ENCODE assay signal across 8 mouse cellular contexts in genomic region chr5:21326494-21326893, GRCm38 (mm10). TPM values are rescaled to one million over a fixed set of nuclear protein-coding genes. Genes with fewer than 3 reads are reported as not detected.
DNase-seq lines count a peak whose midpoint lies in the region; ATAC-seq and TF ChIP-seq lines count a peak whose summit lies in the region.

No protein-coding gene starts in this region.

- no peak overlapping the region for H3K4me3 ChIP-seq in hindbrain, embryonic 10.5 days
- H3K4me3 ChIP-seq in hindbrain, embryonic 16.5 days (ENCODE audit: low read length) = no peak overlapping the region
- no peak overlapping the region for H3K4me3 ChIP-seq in forebrain, embryonic 14.5 days (ENCODE audit: low read depth, low read length)
- H3K4me3 ChIP-seq in midbrain, embryonic 14.5 days (replicated peaks; ENCODE audit: low read depth, low read length) = no peak overlapping the region
- no peak overlapping the region for H3K4me3 ChIP-seq in thymus, adult 2 months (ENCODE audit: control insufficient read depth, insufficient read depth, low read length)

- H3K9ac ChIP-seq in hindbrain, embryonic 16.5 days (ENCODE audit: low read depth, low read length) = no peak overlapping the region
- no peak overlapping the region for H3K9ac ChIP-seq in forebrain, embryonic 14.5 days (ENCODE audit: low read length)
- no peak overlapping the region for H3K9ac ChIP-seq in midbrain, embryonic 14.5 days (replicated peaks; ENCODE audit: low read length)

- no peak for TF ChIP-seq POLR2A in thymus, adult 2 months (IDR thresholded peaks at IDR 0.05; ENCODE audit: control insufficient read depth, extremely low read depth, insufficient read depth, low read length, poor library complexity)

- peak; percentile 68 for DNase-seq in hindbrain, embryonic 10.5 days (ENCODE audit: low spot score)
- peak; percentile 81 for DNase-seq in CD4-positive helper T cell, adult 2 months (ENCODE audit: low read depth, low spot score)
- peak; percentile 47 for DNase-seq in adipocyte (ENCODE audit: low spot score)
- peak; percentile 65 for DNase-seq in forebrain, embryonic 14.5 days (ENCODE audit: low spot score)
- DNase-seq in kidney, postnatal 14 days = peak; percentile 65
- peak; percentile 77 for DNase-seq in midbrain, embryonic 14.5 days
- DNase-seq in thymus, adult 2 months = peak; percentile 80

- no peak for TF ChIP-seq CTCF in thymus, adult 2 months (IDR thresholded peaks at IDR 0.05; ENCODE audit: borderline replicate concordance, control insufficient read depth, extremely low read depth, insufficient read depth, low read length, poor library complexity)

- H3K27ac ChIP-seq in hindbrain, embryonic 10.5 days = no peak overlapping the region
- no peak overlapping the region for H3K27ac ChIP-seq in hindbrain, embryonic 16.5 days (ENCODE audit: low read depth, low read length)
- H3K27ac ChIP-seq in forebrain, embryonic 14.5 days (ENCODE audit: low read depth, low read length) = no peak overlapping the region
- no peak overlapping the region for H3K27ac ChIP-seq in midbrain, embryonic 14.5 days (replicated peaks; ENCODE audit: low read depth, low read length)
- H3K27ac ChIP-seq in thymus, adult 2 months (ENCODE audit: control insufficient read depth, insufficient read depth, low read length) = no peak overlapping the region

- H3K4me2 ChIP-seq in hindbrain, embryonic 16.5 days (ENCODE audit: low read length) = no peak overlapping the region
- H3K4me2 ChIP-seq in forebrain, embryonic 14.5 days (ENCODE audit: low read length) = no peak overlapping the region
- H3K4me2 ChIP-seq in midbrain, embryonic 14.5 days (ENCODE audit: low read length) = no peak overlapping the region

- no peaks in the 10 kb centered on the region for H3K9me3 ChIP-seq in hindbrain, embryonic 10.5 days
- no peaks in the 10 kb centered on the region for H3K9me3 ChIP-seq in hindbrain, embryonic 16.5 days (ENCODE audit: control insufficient read depth, low read length)
- H3K9me3 ChIP-seq in forebrain, embryonic 14.5 days (replicated peaks; ENCODE audit: control insufficient read depth, low read length) = no peaks in the 10 kb centered on the region
- no peaks in the 10 kb centered on the region for H3K9me3 ChIP-seq in midbrain, embryonic 14.5 days (ENCODE audit: control insufficient read depth, low read length)

- H3K36me3 ChIP-seq in hindbrain, embryonic 10.5 days = no peaks in the 10 kb centered on the region
- H3K36me3 ChIP-seq in hindbrain, embryonic 16.5 days (ENCODE audit: control insufficient read depth, insufficient read depth, low read length) = no peaks in the 10 kb centered on the region
- H3K36me3 ChIP-seq in forebrain, embryonic 14.5 days (ENCODE audit: control insufficient read depth, insufficient read depth, low read length) = no peaks in the 10 kb centered on the region
- H3K36me3 ChIP-seq in midbrain, embryonic 14.5 days (ENCODE audit: control insufficient read depth, insufficient read depth, low read length) = no peaks in the 10 kb centered on the region
- no peaks in the 10 kb centered on the region for H3K36me3 ChIP-seq in thymus, adult 2 months (ENCODE audit: control insufficient read depth, insufficient read depth, low read length)

- H3K27me3 ChIP-seq in hindbrain, embryonic 10.5 days (ENCODE audit: insufficient read depth, poor library complexity, severe bottlenecking) = no peaks in the 10 kb centered on the region
- H3K27me3 ChIP-seq in hindbrain, embryonic 16.5 days (replicated peaks; ENCODE audit: control insufficient read depth, insufficient read depth, low read length) = no peaks in the 10 kb centered on the region
- no peaks in the 10 kb centered on the region for H3K27me3 ChIP-seq in forebrain, embryonic 14.5 days (replicated peaks; ENCODE audit: control insufficient read depth, insufficient read depth, low read length)
- no peaks in the 10 kb centered on the region for H3K27me3 ChIP-seq in midbrain, embryonic 14.5 days (ENCODE audit: control insufficient read depth, insufficient read depth, low read length)
- H3K27me3 ChIP-seq in thymus, adult 2 months (ENCODE audit: control insufficient read depth, insufficient read depth, low read length) = no peaks in the 10 kb centered on the region

- no peak for ATAC-seq in hindbrain, embryonic 16.5 days
- ATAC-seq in forebrain, embryonic 14.5 days = peak; percentile 71
- peak; percentile 53; the same call in 1 of the 2 replicates for ATAC-seq in midbrain, embryonic 14.5 days (ENCODE audit: low FRiP score, low TSS enrichment)

- peaks cover 17% of the 10 kb centered on the region for H3K4me1 ChIP-seq in hindbrain, embryonic 10.5 days (replicated peaks)
- no peaks in the 10 kb centered on the region; the same call in none of the 2 replicates for H3K4me1 ChIP-seq in hindbrain, embryonic 16.5 days (ENCODE audit: control insufficient read depth, insufficient read depth, low read depth, low read length)
- H3K4me1 ChIP-seq in forebrain, embryonic 14.5 days (ENCODE audit: control insufficient read depth, insufficient read depth, low read length) = no peaks in the 10 kb centered on the region
- H3K4me1 ChIP-seq in midbrain, embryonic 14.5 days (ENCODE audit: control insufficient read depth, insufficient read depth, low read length) = peaks cover 11% of the 10 kb centered on the region; the same call in 1 of the 2 replicates
- H3K4me1 ChIP-seq in thymus, adult 2 months (replicated peaks; ENCODE audit: control insufficient read depth, insufficient read depth, low read length) = no peaks in the 10 kb centered on the region; the same call in 1 of the 2 replicates

- WGBS in hindbrain, embryonic 10.5 days = 59% methylated on average over 1 of the region's 1 CpGs
- 32% methylated on average over 1 of the region's 1 CpGs for WGBS in hindbrain, embryonic 16.5 days
- 38% methylated on average over 1 of the region's 1 CpGs for WGBS in forebrain, embryonic 14.5 days
- WGBS in midbrain, embryonic 14.5 days = 54% methylated on average over 1 of the region's 1 CpGs
- WGBS in thymus, adult 2 months = 19% methylated on average over 1 of the region's 1 CpGs

RNA-seq across cellular contexts. Expression of gene Fgl2, which starts 45.9 kb away (rescaled TPM):
- 2.2 and 2.3 TPM in 2 replicates for polyA plus RNA-seq in hindbrain, embryonic 10.5 days (2016; fragmentation: Nextera tagmentation; extraction: Ambion mirVana)
- 3.1 and 4.9 TPM in 2 replicates for polyA plus RNA-seq in hindbrain, embryonic 16.5 days (2015; fragmentation: Nextera tagmentation; extraction: Ambion mirVana)
- 0.79 and 1.3 TPM in 2 replicates for polyA plus RNA-seq in forebrain, embryonic 14.5 days (2014; fragmentation: Nextera tagmentation; extraction: Ambion mirVana)
- 1.8 and 2.3 TPM in 2 replicates for polyA plus RNA-seq in midbrain, embryonic 14.5 days (2014; fragmentation: Nextera tagmentation; extraction: Ambion mirVana)
- polyA plus RNA-seq in thymus, adult 2 months (2012; rRNA removed) = 4.2 and 5.4 TPM in 2 replicates
